26 mouse cellular contexts compared by ENCODE assay signal in the genomic region with DNA sequence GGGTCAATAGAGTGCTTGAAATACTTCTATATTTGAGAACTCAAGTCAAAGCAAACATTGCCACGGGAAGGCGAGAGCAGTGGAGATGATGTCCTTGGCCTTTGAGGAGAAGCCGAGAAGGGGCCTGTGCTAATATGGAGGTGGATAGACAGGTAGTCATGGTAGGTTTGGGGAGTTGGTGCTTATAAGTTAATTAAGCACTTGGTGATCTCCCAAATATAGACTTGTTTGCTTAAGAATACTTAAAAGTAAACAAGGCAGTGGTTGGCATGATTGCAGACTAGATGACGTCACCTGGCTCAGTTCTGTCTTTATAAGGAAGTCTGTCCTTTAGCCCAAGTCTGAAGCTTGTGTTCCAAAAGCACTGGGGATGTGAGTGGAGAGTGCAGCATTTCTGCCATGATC. TPM values are rescaled to one million over a fixed set of nuclear protein-coding genes. Genes with fewer than 3 reads are reported as not detected.
A peak's percentile ranks its signal among the peaks of the same experiment; 100 is the strongest.
DNase-seq lines count a peak whose midpoint lies in the region; ATAC-seq and TF ChIP-seq lines count a peak whose summit lies in the region.
"Had no signal": no experiment of that assay in that cellular context is flagged by ENCODE, and none has a peak within 500 bp of the region (broad histone marks: within the 10 kb centered on the region; RNA-seq: fewer than 3 reads in every experiment).

No protein-coding gene starts in this region.

- no peaks in the 10 kb centered on the region for H3K27me3 ChIP-seq in kidney, postnatal 0 days (ENCODE audit: insufficient read depth, low read length)
- H3K27me3 ChIP-seq in kidney, embryonic 16.5 days (ENCODE audit: insufficient read depth, low read length) = no peaks in the 10 kb centered on the region
- H3K27me3 ChIP-seq in lung, embryonic 16.5 days (ENCODE audit: control insufficient read depth, insufficient read depth, low read depth, low read length) = no peaks in the 10 kb centered on the region
- H3K27me3 ChIP-seq in stomach, embryonic 15.5 days (replicated peaks) = no peaks in the 10 kb centered on the region
- H3K27me3 ChIP-seq: embryonic facial prominence, embryonic 15.5 days; hindbrain, embryonic 13.5 days; kidney, embryonic 15.5 days; limb, embryonic 15.5 days; midbrain, embryonic 15.5 days; neural tube, embryonic 13.5 days had no signal

- H3K4me3 ChIP-seq in kidney, postnatal 0 days (replicated peaks; ENCODE audit: low read depth, low read length) = no peak overlapping the region
- H3K4me3 ChIP-seq in kidney, embryonic 16.5 days (ENCODE audit: low read length) = no peak overlapping the region
- H3K4me3 ChIP-seq in bone marrow macrophage, adult 2 months (ENCODE audit: insufficient read depth, low read length) = no peak overlapping the region
- H3K4me3 ChIP-seq in lung, embryonic 16.5 days (ENCODE audit: low read length) = no peak overlapping the region
- H3K4me3 ChIP-seq in stomach, embryonic 15.5 days (replicated peaks) = no peak overlapping the region
- H3K4me3 ChIP-seq: embryonic facial prominence, embryonic 15.5 days; hindbrain, embryonic 13.5 days; kidney, embryonic 15.5 days; left cerebral cortex, adult 2 months; limb, embryonic 15.5 days; midbrain, embryonic 15.5 days; myocyte; neural tube, embryonic 13.5 days had no signal

- no peak for TF ChIP-seq CTCF in kidney, postnatal 0 days (IDR thresholded peaks at IDR 0.05; ENCODE audit: low read depth)
- no peak for TF ChIP-seq CTCF in bone marrow macrophage, adult 2 months (IDR thresholded peaks at IDR 0.05; ENCODE audit: low read depth, low read length)

- ATAC-seq in kidney, postnatal 0 days (replicated peaks; ENCODE audit: low FRiP score, low read depth) = no peak
- ATAC-seq in kidney, embryonic 16.5 days (ENCODE audit: low FRiP score, low TSS enrichment) = no peak
- peak; percentile 69 for ATAC-seq in lung, embryonic 16.5 days (ENCODE audit: low read depth)
- ATAC-seq in stomach, embryonic 15.5 days (ENCODE audit: insufficient read depth, low FRiP score, low read depth) = 0 out of 2 replicates have a peak, but pooled peaks have one; percentile 22
- ATAC-seq: forebrain, embryonic 16.5 days; midbrain, embryonic 15.5 days had no signal

- no peak overlapping the region for H3K4me2 ChIP-seq in kidney, postnatal 0 days (ENCODE audit: low read length)
- no peak overlapping the region for H3K4me2 ChIP-seq in kidney, embryonic 16.5 days (replicated peaks; ENCODE audit: low read depth, low read length)
- H3K4me2 ChIP-seq in lung, embryonic 16.5 days (ENCODE audit: low read depth, low read length) = 0 out of 2 replicates have a peak overlapping the region, but pooled peaks have one; percentile 19
- H3K4me2 ChIP-seq in stomach, embryonic 15.5 days = no peak overlapping the region
- H3K4me2 ChIP-seq: embryonic facial prominence, embryonic 15.5 days; hindbrain, embryonic 13.5 days; kidney, embryonic 15.5 days; limb, embryonic 15.5 days; midbrain, embryonic 15.5 days; neural tube, embryonic 13.5 days had no signal

- H3K27ac ChIP-seq in kidney, postnatal 0 days = 0 out of 2 replicates have a peak overlapping the region, but pooled peaks have one; percentile 13
- H3K27ac ChIP-seq in kidney, embryonic 16.5 days (ENCODE audit: low read length) = no peak overlapping the region
- H3K27ac ChIP-seq in bone marrow macrophage, adult 2 months (ENCODE audit: insufficient read depth, low read depth, low read length) = 0 out of 2 replicates have a peak overlapping the region, but pooled peaks have one; percentile 13
- peak overlapping the region; percentile 61 for H3K27ac ChIP-seq in lung, embryonic 16.5 days (ENCODE audit: low read length)
- no peak overlapping the region for H3K27ac ChIP-seq in stomach, embryonic 15.5 days
- H3K27ac ChIP-seq: embryonic facial prominence, embryonic 15.5 days; hindbrain, embryonic 13.5 days; kidney, embryonic 15.5 days; left cerebral cortex, adult 2 months; limb, embryonic 15.5 days; midbrain, embryonic 15.5 days; neural tube, embryonic 13.5 days had no signal

- 0 out of 2 replicates have a peak, but pooled peaks cover 1% of the 10 kb centered on the region for H3K4me1 ChIP-seq in kidney, postnatal 0 days (replicated peaks; ENCODE audit: insufficient read depth, low read length)
- peaks cover 11% of the 10 kb centered on the region for H3K4me1 ChIP-seq in kidney, embryonic 16.5 days (ENCODE audit: insufficient read depth, low read length)
- peaks cover 39% of the 10 kb centered on the region for H3K4me1 ChIP-seq in bone marrow macrophage, adult 2 months (ENCODE audit: control insufficient read depth, insufficient read depth, low read length)
- H3K4me1 ChIP-seq in lung, embryonic 16.5 days (replicated peaks; ENCODE audit: control insufficient read depth, insufficient read depth, low read length) = peaks cover 14% of the 10 kb centered on the region
- peaks cover 1% of the 10 kb centered on the region; the same call in 1 of the 2 replicates for H3K4me1 ChIP-seq in stomach, embryonic 15.5 days
- H3K4me1 ChIP-seq: midbrain, embryonic 15.5 days had no signal

- WGBS in kidney, postnatal 0 days = 92% methylated on average over 4 of the region's 4 CpGs
- WGBS in kidney, embryonic 16.5 days = 93% methylated on average over 4 of the region's 4 CpGs
- 60% methylated on average over 4 of the region's 4 CpGs for WGBS in lung, embryonic 16.5 days
- 63% methylated on average over 4 of the region's 4 CpGs for WGBS in stomach, embryonic 15.5 days

- no peaks in the 10 kb centered on the region for H3K9me3 ChIP-seq in kidney, postnatal 0 days (replicated peaks; ENCODE audit: low read length)
- no peaks in the 10 kb centered on the region for H3K9me3 ChIP-seq in kidney, embryonic 16.5 days (ENCODE audit: low read length)
- no peaks in the 10 kb centered on the region for H3K9me3 ChIP-seq in lung, embryonic 16.5 days (ENCODE audit: control insufficient read depth, low read length)
- no peaks in the 10 kb centered on the region for H3K9me3 ChIP-seq in stomach, embryonic 15.5 days
- H3K9me3 ChIP-seq: embryonic facial prominence, embryonic 15.5 days; hindbrain, embryonic 13.5 days; kidney, embryonic 15.5 days; limb, embryonic 15.5 days; midbrain, embryonic 15.5 days had no signal

- 0 out of 2 replicates have a peak, but pooled peaks cover 5% of the 10 kb centered on the region for H3K36me3 ChIP-seq in kidney, postnatal 0 days (ENCODE audit: insufficient read depth, low read length)
- peaks cover 12% of the 10 kb centered on the region for H3K36me3 ChIP-seq in kidney, embryonic 16.5 days (ENCODE audit: insufficient read depth, low read length)
- 0 out of 2 replicates have a peak, but pooled peaks cover 4% of the 10 kb centered on the region for H3K36me3 ChIP-seq in lung, embryonic 16.5 days (ENCODE audit: control insufficient read depth, insufficient read depth, low read length)
- H3K36me3 ChIP-seq in stomach, embryonic 15.5 days = peaks cover 4% of the 10 kb centered on the region; the same call in 1 of the 2 replicates
- H3K36me3 ChIP-seq: midbrain, embryonic 15.5 days; neural tube, embryonic 13.5 days had no signal

- H3K9ac ChIP-seq in kidney, postnatal 0 days (ENCODE audit: low read depth, low read length) = no peak overlapping the region
- H3K9ac ChIP-seq in kidney, embryonic 16.5 days (replicated peaks; ENCODE audit: low read length) = no peak overlapping the region
- no peak overlapping the region for H3K9ac ChIP-seq in lung, embryonic 16.5 days (ENCODE audit: low read length)
- H3K9ac ChIP-seq in stomach, embryonic 15.5 days = no peak overlapping the region
- H3K9ac ChIP-seq: embryonic facial prominence, embryonic 15.5 days; hindbrain, embryonic 13.5 days; kidney, embryonic 15.5 days; limb, embryonic 15.5 days; midbrain, embryonic 15.5 days; neural tube, embryonic 13.5 days had no signal

- no peak for DNase-seq in kidney, postnatal 0 days (ENCODE audit: low spot score)
- no peak for DNase-seq in spleen, postnatal 4 days (ENCODE audit: low spot score in 2 of 2)
- no peak for DNase-seq in retina, postnatal 1 day
- DNase-seq in spleen, adult 12 weeks (ENCODE audit: low spot score) = no peak
- DNase-seq: adrenal gland, adult 8-10 months; cerebellum, adult 18-20 months; cerebellum, postnatal 36 days; gastrocnemius, postnatal 25 days; heart, postnatal 36 days; kidney, adult 11 months; layer of hippocampus, adult 9-11 months; left cerebral cortex, postnatal 4 days; thymus, postnatal 36 days had no signal

- TF ChIP-seq POLR2A in bone marrow macrophage, adult 2 months (IDR thresholded peaks at IDR 0.05; ENCODE audit: borderline replicate concordance, low read depth, low read length) = no peak

RNA-seq across cellular contexts. Expression of gene Ano6, which starts 19.7 kb away (rescaled TPM):
- polyA plus RNA-seq in kidney, postnatal 0 days (2015; fragmentation: Nextera tagmentation; extraction: Ambion mirVana) = 35.2 and 39.6 TPM in 2 replicates
- polyA plus RNA-seq in kidney, embryonic 16.5 days (2015; fragmentation: Nextera tagmentation; extraction: Ambion mirVana) = 54.4 and 67.2 TPM in 2 replicates
- 64.0 and 73.0 TPM in 2 replicates for polyA plus RNA-seq in bone marrow macrophage, adult 2 months (2012; ENCODE audit: insufficient read depth, insufficient read length, missing spikeins)
- polyA plus RNA-seq in lung, embryonic 16.5 days (2015; fragmentation: Nextera tagmentation; extraction: Ambion mirVana) = 50.8 and 53.2 TPM in 2 replicates
- 37.8 and 43.3 TPM in 2 replicates for polyA plus RNA-seq in stomach, embryonic 15.5 days (2015; fragmentation: Nextera tagmentation; extraction: Ambion mirVana)

Comparison
In these comparisons a context has a peak if more than half of its experiments do, and no peak if none do; other contexts are left out.
1. H3K27ac ChIP-seq: peak in kidney, postnatal 0 days (single experiment), bone marrow macrophage, adult 2 months (single experiment) and lung, embryonic 16.5 days (single experiment); none in kidney, embryonic 16.5 days (single experiment) and stomach, embryonic 15.5 days (single experiment).
2. ATAC-seq: peak in lung, embryonic 16.5 days (single experiment) and stomach, embryonic 15.5 days (single experiment); none in kidney, postnatal 0 days (single experiment) and kidney, embryonic 16.5 days (single experiment).